Mouse (Mus musculus) intestine, embryonic 15.5 days (tissue): ENCODE measurements around the gene Ipmk. TPM values are rescaled to one million over a fixed set of nuclear protein-coding genes. Genes with fewer than 3 reads are reported as not detected.
A peak's percentile ranks its signal among the peaks of the same experiment; 100 is the strongest.

Experiments
- ATAC-seq: fragments of 200-750 bp; cut with Nextera tagmentation; 2 replicates; pipeline ENCODE4 v1.8.0; 2017; ENCODE audit warnings: moderate TSS enrichment, moderate library complexity
- H3K27ac ChIP-seq: fragments of 300-500 bp; sonication (generic); 2 replicates; pipeline ENCODE4 v1.5.1; 2015; ENCODE audit warnings: mild to moderate bottlenecking, inconsistent platforms
- H3K27me3 ChIP-seq: fragments of 300-500 bp; sonication (generic); replicated peaks from 2 replicates; pipeline ENCODE4 v1.6.1; 2015; ENCODE audit warnings: inconsistent platforms
- H3K36me3 ChIP-seq: fragments of 300-500 bp; sonication (generic); 2 replicates; pipeline ENCODE4 v1.6.1; 2015; ENCODE audit warnings: inconsistent platforms
- H3K4me1 ChIP-seq: fragments of 300-500 bp; sonication (generic); replicated peaks from 2 replicates; pipeline ENCODE4 v1.6.1; 2015; ENCODE audit warnings: inconsistent platforms
- H3K4me2 ChIP-seq: fragments of 300-500 bp; sonication (generic); replicated peaks from 2 replicates; pipeline ENCODE4 v1.6.1; 2015; ENCODE audit warnings: mild to moderate bottlenecking, inconsistent platforms
- H3K4me3 ChIP-seq: fragments of 300-500 bp; sonication (generic); replicated peaks from 2 replicates; pipeline ENCODE4 v1.5.1; 2015; ENCODE audit warnings: inconsistent platforms
- H3K9ac ChIP-seq: fragments of 300-500 bp; sonication (generic); 2 replicates; pipeline ENCODE4 v1.6.1; 2015; ENCODE audit warnings: inconsistent platforms
- H3K9me3 ChIP-seq: fragments of 300-500 bp; sonication (generic); 2 replicates; pipeline ENCODE4 v1.6.1; 2016; ENCODE audit warnings: inconsistent platforms
- WGBS: fragments of 180-500 bp; shearing (Covaris S2); methylation state at CpG from one replicate; pipeline ENCODE4 v1.1.7; 2015; 5-methylcytosine and 5-hydroxymethylcytosine counted together
- polyA plus RNA-seq: library from polyadenylated mRNA; unstranded; fragments of >200 nt; fragmentation: Nextera tagmentation; extraction: Ambion mirVana; gene quantifications from 2 replicates; pipeline ENCODE4 v1.2.1, GENCODE M21; 2015

Ipmk gene
- polyA plus RNA-seq, 1 experiment from 2014 or later, result 28.3 TPM

- WGBS, result 90% methylated on average over 9 of the region's 9 CpGs
- no peak overlapping the region for H3K9ac ChIP-seq
- ATAC-seq, result no peak
- H3K36me3 ChIP-seq, result no peaks in the 10 kb centered on the region
- H3K4me1 ChIP-seq, result peaks cover 22% of the 10 kb centered on the region
- no peak overlapping the region for H3K27ac ChIP-seq
- H3K4me2 ChIP-seq, result no peak overlapping the region
- no peak overlapping the region for H3K4me3 ChIP-seq
- H3K9me3 ChIP-seq, result no peaks in the 10 kb centered on the region
- H3K27me3 ChIP-seq, result no peaks in the 10 kb centered on the region
Measured at GRCm38 (mm10) chr10:71341290-71341689, 6.3 kb upstream of the Ipmk start.

DNA sequence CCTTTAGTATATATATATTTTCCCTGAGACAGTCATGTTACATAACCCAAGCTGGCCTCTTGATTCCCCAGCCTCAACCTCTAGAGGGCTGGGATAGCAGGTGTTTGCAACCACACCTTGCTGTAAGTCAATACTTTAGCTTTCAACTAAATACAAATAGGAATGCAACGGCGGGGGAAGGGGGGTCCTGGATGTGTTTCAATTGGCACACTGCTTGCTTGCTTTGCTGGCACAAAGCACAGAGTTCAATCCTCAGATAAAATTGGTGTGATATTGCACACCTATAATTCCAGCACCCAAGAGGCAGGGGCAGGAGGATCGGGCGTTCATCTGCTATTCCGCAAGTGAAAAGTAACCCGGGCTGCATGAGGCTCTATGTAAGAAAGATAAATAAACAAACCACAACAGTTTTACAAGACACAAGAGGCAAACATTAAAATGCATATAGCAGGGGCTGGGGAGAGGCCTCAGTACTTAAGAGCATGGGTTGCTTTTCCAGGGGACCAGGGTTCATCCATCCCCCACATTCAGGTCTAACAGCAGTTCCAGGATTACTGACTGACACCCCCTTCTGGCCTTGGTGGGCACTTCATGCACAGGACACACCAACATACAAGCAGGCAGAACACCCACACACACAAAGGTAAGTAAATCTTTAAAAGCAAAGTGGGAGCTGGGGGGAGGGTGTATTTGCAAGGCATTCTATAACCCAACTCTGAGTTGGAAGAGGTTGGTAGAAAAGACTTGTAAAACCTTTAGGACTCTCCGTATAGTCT, 5.3 kb upstream of the Ipmk start:
- H3K27ac ChIP-seq, result no peak overlapping the region
- no peak overlapping the region for H3K9ac ChIP-seq
- H3K4me2 ChIP-seq, result no peak overlapping the region
- no peaks in the 10 kb centered on the region for H3K27me3 ChIP-seq
- H3K36me3 ChIP-seq, result no peaks in the 10 kb centered on the region
- H3K9me3 ChIP-seq, result no peaks in the 10 kb centered on the region
- WGBS, result 81% methylated on average over 7 of the region's 7 CpGs
- no peak for ATAC-seq
- no peak overlapping the region for H3K4me3 ChIP-seq
- peaks cover 24% of the 10 kb centered on the region for H3K4me1 ChIP-seq

- no peak overlapping the region for H3K27ac ChIP-seq
- H3K27me3 ChIP-seq, result no peaks in the 10 kb centered on the region
- WGBS, result 82% methylated on average over 3 of the region's 3 CpGs
- no peak overlapping the region for H3K4me3 ChIP-seq
- peaks cover 24% of the 10 kb centered on the region for H3K4me1 ChIP-seq
- H3K4me2 ChIP-seq, result no peak overlapping the region
- H3K36me3 ChIP-seq, result no peaks in the 10 kb centered on the region
- no peaks in the 10 kb centered on the region for H3K9me3 ChIP-seq
- H3K9ac ChIP-seq, result no peak overlapping the region
- no peak for ATAC-seq
Measured at GRCm38 (mm10) chr10:71343130-71343529, 4.4 kb upstream of the Ipmk start.

- peak overlapping the region; percentile 92 for H3K9ac ChIP-seq
- no peak for ATAC-seq
- H3K27me3 ChIP-seq, result no peaks in the 10 kb centered on the region
- H3K27ac ChIP-seq, result no peak overlapping the region
- peak overlapping the region; percentile 86 for H3K4me3 ChIP-seq
- H3K4me1 ChIP-seq, result peaks cover 24% of the 10 kb centered on the region
- no peaks in the 10 kb centered on the region for H3K9me3 ChIP-seq
- 28% methylated on average over 14 of the region's 14 CpGs for WGBS
- no peaks in the 10 kb centered on the region for H3K36me3 ChIP-seq
- H3K4me2 ChIP-seq, result peak overlapping the region; percentile 90
Measured at GRCm38 (mm10) chr10:71343567-71344265, 3.8 kb upstream of the Ipmk start.

GRCm38 (mm10) chr10:71344579-71345143, 2.9 kb upstream of the Ipmk start, which contains the start of gene Cisd1:
TSS of gene Cisd1 (minus strand) at chr10:71344954.
- H3K4me2 ChIP-seq, result peak within 1 kb of the TSS; percentile 90
- peak; percentile 77 for ATAC-seq
- H3K27ac ChIP-seq, result peak within 1 kb of the TSS; percentile 66
- H3K9me3 ChIP-seq, result no peaks in the 10 kb centered on the region
- WGBS, result under 1% methylated on average over 60 of the region's 60 CpGs
- H3K4me1 ChIP-seq, result peaks cover 23% of the 10 kb centered on the region
- no peaks in the 10 kb centered on the region for H3K36me3 ChIP-seq
- H3K4me3 ChIP-seq, result peak within 1 kb of the TSS; percentile 86
- H3K9ac ChIP-seq, result peak within 1 kb of the TSS; percentile 92
- H3K27me3 ChIP-seq, result no peaks in the 10 kb centered on the region

GRCm38 (mm10) chr10:71346106-71346505, 1.5 kb upstream of the Ipmk start:
- WGBS, result 53% methylated on average over 2 of the region's 2 CpGs
- Histone ChIP-seq H3K4me1 (peaks cover 23% of the 10 kb centered on the region), H3K9me3 (no peaks in the 10 kb centered on the region), H3K27me3 (no peaks in the 10 kb centered on the region), H3K4me3 (no peak overlapping the region), H3K4me2 (no peak overlapping the region), H3K36me3 (no peaks in the 10 kb centered on the region), H3K27ac (no peak overlapping the region), H3K9ac (no peak overlapping the region)
- no peak for ATAC-seq

GRCm38 (mm10) chr10:71346722-71347508, 648 bp upstream of the Ipmk start:
- Histone ChIP-seq H3K9me3 (no peaks in the 10 kb centered on the region), H3K36me3 (no peaks in the 10 kb centered on the region), H3K4me3 (peak overlapping the region; percentile 89), H3K27ac (peak overlapping the region; percentile 91), H3K4me2 (peak overlapping the region; percentile 82), H3K4me1 (peaks cover 23% of the 10 kb centered on the region), H3K9ac (peak overlapping the region; percentile 88), H3K27me3 (no peaks in the 10 kb centered on the region)
- ATAC-seq, result no peak
- 12% methylated on average over 13 of the region's 13 CpGs for WGBS

DNA sequence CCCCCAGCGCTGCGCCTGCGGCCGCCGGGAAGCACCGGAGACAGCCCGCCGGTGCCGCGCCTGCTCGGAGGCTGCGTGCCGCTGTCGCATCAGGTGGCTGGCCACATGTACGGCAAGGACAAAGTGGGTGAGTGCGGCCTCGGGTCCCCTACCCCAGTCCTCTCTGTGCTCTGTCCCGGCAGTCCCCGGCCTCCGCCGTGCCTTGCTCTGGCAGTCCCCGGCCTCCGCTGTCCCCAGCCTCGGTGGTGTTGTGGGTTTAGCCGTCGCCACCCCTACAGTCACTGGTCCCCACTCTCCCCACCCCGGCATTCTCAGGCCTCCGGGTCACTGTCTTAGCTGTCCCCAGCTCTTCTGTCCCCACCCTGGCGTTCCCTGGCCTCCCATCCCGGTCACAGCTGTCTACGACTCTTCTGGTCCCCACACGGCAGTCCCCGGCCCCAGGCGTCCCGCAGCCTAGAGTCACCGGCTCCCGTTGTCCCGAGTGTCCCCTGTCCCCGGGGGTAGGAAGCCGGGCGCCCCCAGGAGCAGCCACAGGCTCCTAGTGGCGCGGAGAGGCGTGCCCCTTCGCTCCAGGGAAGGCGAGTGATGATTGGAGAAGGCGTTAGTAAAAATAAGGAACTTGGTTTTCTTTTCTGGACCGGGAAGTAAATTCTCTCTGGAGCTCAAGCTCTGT, 537 bp downstream of the Ipmk start:
- Histone ChIP-seq H3K9ac (peak overlapping the region; percentile 88), H3K4me3 (peak overlapping the region; percentile 89), H3K9me3 (no peaks in the 10 kb centered on the region), H3K36me3 (no peaks in the 10 kb centered on the region), H3K4me2 (peak overlapping the region; percentile 82), H3K27ac (peak overlapping the region; percentile 91), H3K4me1 (peaks cover 20% of the 10 kb centered on the region), H3K27me3 (no peaks in the 10 kb centered on the region)
- 0% methylated on average over 48 of the region's 48 CpGs for WGBS
- peak; percentile 34 for ATAC-seq

- Histone ChIP-seq H3K4me2 (peak overlapping the region; percentile 82), H3K4me3 (peak overlapping the region; percentile 89), H3K27me3 (no peaks in the 10 kb centered on the region), H3K9ac (peak overlapping the region; percentile 88), H3K36me3 (no peaks in the 10 kb centered on the region), H3K4me1 (peaks cover 18% of the 10 kb centered on the region), H3K9me3 (no peaks in the 10 kb centered on the region), H3K27ac (peak overlapping the region; percentile 91)
- ATAC-seq, result no peak
- 19% methylated on average over 16 of the region's 16 CpGs for WGBS
Measured at GRCm38 (mm10) chr10:71348637-71349280, 1.2 kb downstream of the Ipmk start.

GRCm38 (mm10) chr10:71349290-71349689, 1.7 kb downstream of the Ipmk start:
- Histone ChIP-seq H3K36me3 (no peaks in the 10 kb centered on the region), H3K9ac (peak overlapping the region; percentile 88; the same call in 1 of the 2 replicates), H3K27ac (0 out of 2 replicates have a peak overlapping the region, but pooled peaks have one; percentile 91), H3K9me3 (no peaks in the 10 kb centered on the region), H3K4me2 (peak overlapping the region; percentile 82), H3K4me1 (peaks cover 18% of the 10 kb centered on the region), H3K27me3 (no peaks in the 10 kb centered on the region), H3K4me3 (peak overlapping the region; percentile 89)
- 68% methylated on average over 1 of the region's 1 CpGs for WGBS
- ATAC-seq, result no peak

DNA sequence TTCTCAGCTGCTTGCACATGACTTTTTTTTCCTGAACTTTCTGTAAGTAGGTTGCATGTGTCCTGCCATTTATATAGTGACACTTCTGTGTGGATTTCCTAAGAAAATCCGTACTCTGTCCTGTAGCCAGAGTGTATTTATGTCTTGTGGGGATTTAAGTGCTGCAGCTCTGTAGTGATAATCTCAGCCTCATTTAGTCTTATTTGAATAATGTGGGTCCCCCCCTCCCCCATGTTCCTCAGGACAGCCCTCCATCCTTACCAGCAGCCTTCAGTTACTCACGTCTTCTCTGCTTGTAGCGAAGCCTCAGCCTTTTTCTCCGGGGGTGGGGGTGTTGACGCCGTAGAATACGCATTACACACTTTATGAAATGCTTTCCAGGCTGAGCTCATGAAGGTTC, 3.7 kb downstream of the Ipmk start:
- H3K4me3 ChIP-seq, result no peak overlapping the region
- peaks cover 10% of the 10 kb centered on the region for H3K4me1 ChIP-seq
- H3K9ac ChIP-seq, result no peak overlapping the region
- no peak overlapping the region for H3K4me2 ChIP-seq
- no peaks in the 10 kb centered on the region for H3K9me3 ChIP-seq
- 91% methylated on average over 7 of the region's 7 CpGs for WGBS
- no peak overlapping the region for H3K27ac ChIP-seq
- H3K36me3 ChIP-seq, result no peaks in the 10 kb centered on the region
- ATAC-seq, result no peak
- no peaks in the 10 kb centered on the region for H3K27me3 ChIP-seq
